Mouse (Mus musculus): ENCODE measurements around the gene Cacna2d1. TPM values are rescaled to one million over a fixed set of nuclear protein-coding genes. Genes with fewer than 3 reads are reported as not detected.

Cacna2d1 gene
- total and polyA plus RNA-seq, 3 experiments, result 0.27 to 1.5 TPM; not detected in 1

DNA sequence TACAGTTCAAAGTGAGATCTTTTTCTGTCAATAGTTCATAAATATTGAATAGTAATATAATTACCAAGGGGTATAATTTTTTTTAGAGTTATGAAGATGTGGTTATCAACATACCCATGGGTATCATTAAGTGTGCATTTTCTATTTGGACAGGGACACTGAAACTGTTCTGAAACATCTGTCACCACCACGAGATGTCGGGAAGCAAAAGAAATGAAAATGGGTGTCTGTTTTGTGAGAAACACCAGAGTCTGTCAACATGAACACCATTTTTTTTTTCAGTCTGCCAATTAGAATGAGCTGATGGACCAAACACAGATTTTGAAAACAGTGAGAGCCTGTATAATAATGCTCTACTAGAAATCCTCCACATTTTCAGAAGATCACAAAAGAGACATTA, 153.5 kb downstream of the Cacna2d1 start:
- H3K4me3 ChIP-seq (ENCODE audit: low read depth, low read length), result no peak overlapping the region
- H3K9me3 ChIP-seq (replicated peaks), result no peaks in the 10 kb centered on the region
- H3K27me3 ChIP-seq (ENCODE audit: insufficient read depth, low read length), result no peaks in the 10 kb centered on the region
- DNase-seq (ENCODE audit: low spot score), result no peak
- no peak for TF ChIP-seq GATA2 (IDR thresholded peaks at IDR 0.05; ENCODE audit: borderline replicate concordance, low read depth, low read length)
- TF ChIP-seq CTCF (IDR thresholded peaks at IDR 0.05; ENCODE audit: low read depth, low read length), result no peak
- TF ChIP-seq POLR2AphosphoS5 (IDR thresholded peaks at IDR 0.05; ENCODE audit: insufficient replicate concordance, low read depth, low read length), result no peak
- no peak for TF ChIP-seq GATA1 (IDR thresholded peaks at IDR 0.05; ENCODE audit: borderline replicate concordance, low read length)
- no peak for TF ChIP-seq TAL1 (conservative IDR thresholded peaks at IDR 0.05; ENCODE audit: low read depth, low read length)
- ATAC-seq (ENCODE audit: extremely low read depth, insufficient number of reproducible peaks, low FRiP score, poor library complexity, severe bottlenecking), result no peak
- no peaks in the 10 kb centered on the region for H3K4me1 ChIP-seq (ENCODE audit: insufficient read depth, low read depth, low read length)
- no peaks in the 10 kb centered on the region for H3K36me3 ChIP-seq (replicated peaks)

DNA sequence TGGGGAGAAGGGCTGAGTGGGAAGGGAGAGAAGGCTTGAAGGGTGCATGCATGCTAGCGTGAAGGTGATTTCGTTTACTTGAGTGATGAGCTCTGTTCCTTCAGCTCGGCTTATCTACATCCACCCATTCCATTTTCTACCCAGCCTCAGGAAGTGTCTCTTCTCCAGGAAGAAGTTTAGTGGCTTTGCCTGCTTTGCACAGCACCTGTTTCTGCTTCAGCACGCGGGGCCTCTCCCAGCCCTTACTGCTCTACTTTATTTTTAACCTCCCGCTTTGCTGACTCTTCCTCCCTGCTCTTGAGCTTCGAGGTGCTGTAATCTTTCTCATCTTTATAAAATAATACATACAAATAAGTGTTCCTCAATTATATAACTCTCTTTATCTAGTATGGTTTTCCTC, 158.0 kb downstream of the Cacna2d1 start:
- Histone ChIP-seq H3K9me3 (replicated peaks) (no peaks in the 10 kb centered on the region), H3K4me1 (ENCODE audit: insufficient read depth, low read depth, low read length) (no peaks in the 10 kb centered on the region), H3K27me3 (ENCODE audit: insufficient read depth, low read length) (no peaks in the 10 kb centered on the region), H3K4me3 (ENCODE audit: low read depth, low read length) (no peak overlapping the region), H3K36me3 (replicated peaks) (no peaks in the 10 kb centered on the region)
- DNase-seq (ENCODE audit: low spot score), result no peak
- ATAC-seq (ENCODE audit: extremely low read depth, insufficient number of reproducible peaks, low FRiP score, poor library complexity, severe bottlenecking), result no peak
- no peak for TF ChIP-seq GATA2 (IDR thresholded peaks at IDR 0.05; ENCODE audit: borderline replicate concordance, low read depth, low read length)
- TF ChIP-seq GATA1 (IDR thresholded peaks at IDR 0.05; ENCODE audit: borderline replicate concordance, low read length), result no peak
- TF ChIP-seq TAL1 (conservative IDR thresholded peaks at IDR 0.05; ENCODE audit: low read depth, low read length), result no peak
- TF ChIP-seq CTCF (IDR thresholded peaks at IDR 0.05; ENCODE audit: low read depth, low read length), result no peak
- no peak for TF ChIP-seq POLR2AphosphoS5 (IDR thresholded peaks at IDR 0.05; ENCODE audit: insufficient replicate concordance, low read depth, low read length)

DNA sequence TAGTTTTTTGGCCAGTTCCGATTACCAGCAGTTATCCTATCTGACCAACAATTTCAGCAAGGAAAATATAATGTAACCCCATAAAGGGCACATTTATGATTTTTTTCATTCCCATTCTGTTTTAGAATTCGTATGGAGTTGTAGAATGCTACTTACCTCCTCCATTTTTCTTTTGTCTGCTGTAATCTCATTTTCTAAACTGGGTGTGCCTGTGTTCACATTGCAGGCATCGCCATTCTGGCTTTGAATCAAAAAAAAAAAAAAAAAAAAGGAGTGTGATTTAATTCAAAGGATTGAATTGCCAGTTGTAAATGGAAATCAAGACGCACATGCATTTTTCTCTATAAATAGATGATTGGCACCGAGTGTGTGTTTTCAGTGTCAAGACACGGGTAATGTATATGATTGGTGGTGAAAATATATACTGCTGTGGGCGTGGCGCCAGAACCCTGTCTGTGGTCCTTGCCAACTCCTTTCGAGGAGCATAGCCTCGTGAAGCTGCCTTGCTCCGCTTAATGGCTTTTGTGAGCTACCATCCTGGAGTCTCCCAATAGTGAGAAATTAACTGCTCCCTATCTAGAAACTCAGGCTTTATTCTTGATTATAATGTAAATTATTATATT, 158.7 kb downstream of the Cacna2d1 start:
- ATAC-seq (ENCODE audit: extremely low read depth, insufficient number of reproducible peaks, low FRiP score, poor library complexity, severe bottlenecking) (no peak), DNase-seq (ENCODE audit: low spot score) (no peak)
- TF ChIP-seq GATA2 (IDR thresholded peaks at IDR 0.05; ENCODE audit: borderline replicate concordance, low read depth, low read length), result no peak
- TF ChIP-seq GATA1 (IDR thresholded peaks at IDR 0.05; ENCODE audit: borderline replicate concordance, low read length), result no peak
- TF ChIP-seq POLR2AphosphoS5 (IDR thresholded peaks at IDR 0.05; ENCODE audit: insufficient replicate concordance, low read depth, low read length), result no peak
- no peak for TF ChIP-seq TAL1 (conservative IDR thresholded peaks at IDR 0.05; ENCODE audit: low read depth, low read length)
- no peak for TF ChIP-seq CTCF (IDR thresholded peaks at IDR 0.05; ENCODE audit: low read depth, low read length)
- H3K9me3 ChIP-seq (replicated peaks), result no peaks in the 10 kb centered on the region
- H3K27me3 ChIP-seq (ENCODE audit: insufficient read depth, low read length), result no peaks in the 10 kb centered on the region
- H3K36me3 ChIP-seq (replicated peaks), result no peaks in the 10 kb centered on the region
- H3K4me3 ChIP-seq (ENCODE audit: low read depth, low read length), result no peak overlapping the region
- no peaks in the 10 kb centered on the region for H3K4me1 ChIP-seq (ENCODE audit: insufficient read depth, low read depth, low read length)

DNA sequence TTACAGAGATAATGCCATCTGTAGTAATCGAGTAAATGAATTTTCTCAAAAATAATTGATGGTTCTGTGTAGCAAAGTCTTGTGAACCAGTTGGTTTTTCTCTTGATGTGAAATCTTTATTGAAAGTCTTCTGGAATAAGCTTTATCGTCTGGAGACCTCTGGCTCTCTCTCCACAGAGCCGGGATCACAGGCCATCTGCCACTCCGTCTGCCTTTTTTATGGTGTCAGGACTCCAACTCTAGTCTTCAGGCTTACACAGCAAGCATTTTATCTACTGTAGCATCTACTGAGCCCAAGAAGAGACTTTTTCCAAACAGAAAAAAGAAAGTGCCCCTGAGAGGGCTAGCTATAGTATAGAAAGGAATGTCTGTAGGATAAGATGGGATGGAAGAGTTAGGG, 160.9 kb downstream of the Cacna2d1 start:
- Histone ChIP-seq H3K4me3 (ENCODE audit: low read depth, low read length) (no peak overlapping the region), H3K36me3 (replicated peaks) (no peaks in the 10 kb centered on the region), H3K4me1 (ENCODE audit: insufficient read depth, low read depth, low read length) (no peaks in the 10 kb centered on the region), H3K9me3 (replicated peaks) (no peaks in the 10 kb centered on the region), H3K27me3 (ENCODE audit: insufficient read depth, low read length) (no peaks in the 10 kb centered on the region)
- no peak for ATAC-seq (ENCODE audit: extremely low read depth, insufficient number of reproducible peaks, low FRiP score, poor library complexity, severe bottlenecking)
- no peak for DNase-seq (ENCODE audit: low spot score)
- TF ChIP-seq TAL1 (conservative IDR thresholded peaks at IDR 0.05; ENCODE audit: low read depth, low read length) (no peak), POLR2AphosphoS5 (IDR thresholded peaks at IDR 0.05; ENCODE audit: insufficient replicate concordance, low read depth, low read length) (no peak), GATA1 (IDR thresholded peaks at IDR 0.05; ENCODE audit: borderline replicate concordance, low read length) (no peak), GATA2 (IDR thresholded peaks at IDR 0.05; ENCODE audit: borderline replicate concordance, low read depth, low read length) (no peak), CTCF (IDR thresholded peaks at IDR 0.05; ENCODE audit: low read depth, low read length) (no peak)

DNA sequence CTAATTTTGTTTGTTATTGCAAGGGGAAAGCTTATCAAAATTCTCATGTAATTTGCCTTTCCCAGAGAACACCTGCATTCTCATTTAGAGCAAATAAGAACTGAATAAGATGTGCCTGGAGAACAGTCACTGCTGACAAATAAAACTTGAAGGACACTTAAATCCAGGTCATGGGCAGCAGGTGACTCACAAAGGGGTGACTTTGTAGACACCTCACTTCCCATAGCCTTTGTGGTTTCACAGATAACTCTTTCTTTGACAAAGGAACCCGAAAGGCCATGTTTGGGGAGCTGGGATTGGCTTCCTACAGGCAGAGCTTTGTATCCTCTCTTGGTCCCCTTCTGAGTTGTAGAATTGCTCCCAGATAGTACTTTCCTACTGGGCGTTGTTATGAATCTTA, 164.3 kb downstream of the Cacna2d1 start:
- Histone ChIP-seq H3K4me3 (ENCODE audit: low read depth, low read length) (no peak overlapping the region), H3K27me3 (ENCODE audit: insufficient read depth, low read length) (no peaks in the 10 kb centered on the region), H3K36me3 (replicated peaks) (no peaks in the 10 kb centered on the region), H3K9me3 (replicated peaks) (no peaks in the 10 kb centered on the region), H3K4me1 (ENCODE audit: insufficient read depth, low read depth, low read length) (no peaks in the 10 kb centered on the region)
- ATAC-seq (ENCODE audit: extremely low read depth, insufficient number of reproducible peaks, low FRiP score, poor library complexity, severe bottlenecking), result no peak
- TF ChIP-seq TAL1 (conservative IDR thresholded peaks at IDR 0.05; ENCODE audit: low read depth, low read length) (no peak), GATA1 (IDR thresholded peaks at IDR 0.05; ENCODE audit: borderline replicate concordance, low read length) (no peak), GATA2 (IDR thresholded peaks at IDR 0.05; ENCODE audit: borderline replicate concordance, low read depth, low read length) (no peak), CTCF (IDR thresholded peaks at IDR 0.05; ENCODE audit: low read depth, low read length) (no peak), POLR2AphosphoS5 (IDR thresholded peaks at IDR 0.05; ENCODE audit: insufficient replicate concordance, low read depth, low read length) (no peak)
- DNase-seq (ENCODE audit: low spot score), result no peak

DNA sequence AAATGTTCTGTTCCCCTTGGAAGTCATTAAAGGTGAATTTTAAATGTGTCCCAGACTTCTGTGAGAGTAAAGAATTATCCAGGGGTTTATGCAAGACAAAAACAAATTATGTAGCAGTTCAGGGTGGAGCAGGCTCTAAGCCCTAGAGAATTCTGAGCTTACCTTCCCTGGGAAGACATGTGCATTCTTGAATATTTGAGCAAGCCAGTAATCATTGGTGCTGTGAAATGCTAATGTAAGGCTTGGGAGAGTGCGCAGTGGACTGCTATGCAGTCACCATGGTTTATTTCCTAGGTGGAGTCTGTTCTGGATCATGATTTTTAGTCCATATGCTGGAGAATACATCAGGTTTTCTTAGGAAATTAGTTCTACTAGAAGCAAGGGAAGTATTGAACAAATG, 167.3 kb downstream of the Cacna2d1 start:
- ATAC-seq (ENCODE audit: extremely low read depth, insufficient number of reproducible peaks, low FRiP score, poor library complexity, severe bottlenecking) (no peak), DNase-seq (ENCODE audit: low spot score) (no peak)
- no peaks in the 10 kb centered on the region for H3K36me3 ChIP-seq (replicated peaks)
- H3K4me3 ChIP-seq (ENCODE audit: low read depth, low read length), result no peak overlapping the region
- no peaks in the 10 kb centered on the region for H3K27me3 ChIP-seq (ENCODE audit: insufficient read depth, low read length)
- H3K9me3 ChIP-seq (replicated peaks), result no peaks in the 10 kb centered on the region
- no peak for TF ChIP-seq TAL1 (conservative IDR thresholded peaks at IDR 0.05; ENCODE audit: low read depth, low read length)
- TF ChIP-seq POLR2AphosphoS5 (IDR thresholded peaks at IDR 0.05; ENCODE audit: insufficient replicate concordance, low read depth, low read length), result no peak
- no peak for TF ChIP-seq CTCF (IDR thresholded peaks at IDR 0.05; ENCODE audit: low read depth, low read length)
- no peak for TF ChIP-seq GATA1 (IDR thresholded peaks at IDR 0.05; ENCODE audit: borderline replicate concordance, low read length)
- TF ChIP-seq GATA2 (IDR thresholded peaks at IDR 0.05; ENCODE audit: borderline replicate concordance, low read depth, low read length), result no peak
- no peaks in the 10 kb centered on the region for H3K4me1 ChIP-seq (ENCODE audit: insufficient read depth, low read depth, low read length)
